Mouse (Mus musculus) gastrocnemius, adult 18-20 months (tissue): ENCODE data around the gene Gpr183. TPM values are rescaled to one million over a fixed set of nuclear protein-coding genes. Genes with fewer than 3 reads are reported as not detected.

Experiments used
- DNase-seq: peaks from one replicate; pipeline ENCODE4 v3.0.0; 2021; ENCODE audit warnings: low spot score
- total RNA-seq, 2 experiments: library from RNA; stranded (reverse); gene quantifications; 2 replicates each; pipeline ENCODE4 v1.2.3; 2021

Gene Gpr183
- total RNA-seq, 2 experiments from 2014 or later: 0.40 TPM; not detected in 1

DNA sequence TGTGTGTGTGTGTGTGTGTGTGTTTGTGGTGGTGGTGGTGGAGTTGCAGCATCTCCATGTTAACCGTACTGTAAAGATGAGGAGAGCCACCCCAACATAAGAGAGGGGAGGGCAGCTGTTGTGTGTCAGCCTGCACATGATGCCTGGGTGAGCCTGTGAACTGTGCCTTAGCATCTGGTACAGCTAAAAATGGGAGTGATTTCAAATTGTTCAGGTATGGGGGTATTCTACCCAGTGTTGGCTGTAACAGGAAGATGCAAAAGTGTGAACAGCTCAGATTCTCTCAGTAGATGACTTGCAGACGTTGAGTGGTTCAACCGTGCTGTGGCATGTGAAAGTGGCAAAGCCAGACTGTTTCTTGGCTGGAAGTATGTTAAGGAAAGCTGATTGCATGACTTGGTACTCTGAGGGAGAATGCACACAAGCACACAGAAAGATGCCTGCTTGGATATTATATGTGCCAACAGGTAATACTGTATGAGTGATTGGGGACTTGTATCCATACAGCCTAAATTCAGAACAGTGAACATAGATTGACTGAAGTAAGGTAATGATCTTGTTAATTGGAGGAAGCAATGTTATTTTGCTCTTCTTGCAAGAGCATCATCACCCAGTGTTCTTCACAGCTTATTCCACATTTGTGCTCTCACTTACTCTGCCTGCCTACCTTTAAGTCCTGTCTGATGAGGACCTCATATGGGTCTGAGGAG is 6.8 kb downstream of the Gpr183 start:
- DNase-seq: no peak

DNA sequence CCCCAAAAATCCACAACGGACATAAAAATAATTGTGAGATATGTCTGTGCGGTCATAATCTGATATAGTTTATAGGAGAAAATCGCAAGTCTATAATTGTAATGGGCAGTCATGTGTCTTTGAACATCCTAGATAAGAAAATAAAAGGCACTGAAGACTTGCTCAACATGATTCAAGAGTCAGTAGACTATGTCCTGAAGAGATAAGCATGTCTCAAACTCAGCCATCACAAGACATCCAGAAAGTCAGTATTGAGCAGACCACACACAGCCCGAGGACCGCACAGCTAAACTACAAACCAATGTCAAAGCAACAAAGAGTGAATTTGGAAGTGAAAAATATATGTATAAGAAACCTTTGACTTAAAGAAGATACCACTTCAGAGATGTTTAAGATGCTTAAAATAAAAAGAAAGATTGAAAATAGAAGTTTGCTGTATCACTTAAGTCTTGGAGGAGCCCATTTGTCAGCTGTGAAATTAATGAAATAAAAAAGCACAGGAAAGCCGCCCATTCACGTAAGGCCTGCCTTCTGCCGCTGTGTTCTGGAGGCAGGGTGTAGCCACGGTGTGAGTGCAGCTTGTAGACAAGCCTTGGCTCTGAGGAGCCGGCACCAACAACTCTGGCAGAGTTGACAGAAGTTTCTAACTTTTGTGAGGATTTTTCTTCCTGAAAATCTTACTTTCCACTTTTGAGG is 7.7 kb downstream of the Gpr183 start:
- DNase-seq: no peak

DNA sequence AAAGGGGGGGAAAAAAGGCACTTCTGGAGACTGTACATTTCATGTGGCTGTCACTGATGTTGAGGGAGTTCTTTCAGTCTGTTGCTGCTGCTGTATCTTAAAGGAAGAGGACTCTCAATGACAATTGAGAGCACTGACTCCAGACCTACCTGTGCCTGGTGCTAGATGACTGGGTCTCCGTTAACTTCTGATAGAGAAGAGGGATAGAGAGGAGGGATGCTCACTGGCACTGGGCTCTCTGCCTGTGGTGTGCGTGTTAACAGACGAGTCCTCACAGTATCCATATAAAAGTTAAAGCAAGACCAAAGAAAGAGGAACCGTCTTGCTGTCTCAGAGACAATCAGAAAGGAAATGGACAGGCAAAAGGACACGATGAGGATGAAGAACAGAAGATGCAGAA is 8.7 kb downstream of the Gpr183 start:
- DNase-seq: no peak

DNA sequence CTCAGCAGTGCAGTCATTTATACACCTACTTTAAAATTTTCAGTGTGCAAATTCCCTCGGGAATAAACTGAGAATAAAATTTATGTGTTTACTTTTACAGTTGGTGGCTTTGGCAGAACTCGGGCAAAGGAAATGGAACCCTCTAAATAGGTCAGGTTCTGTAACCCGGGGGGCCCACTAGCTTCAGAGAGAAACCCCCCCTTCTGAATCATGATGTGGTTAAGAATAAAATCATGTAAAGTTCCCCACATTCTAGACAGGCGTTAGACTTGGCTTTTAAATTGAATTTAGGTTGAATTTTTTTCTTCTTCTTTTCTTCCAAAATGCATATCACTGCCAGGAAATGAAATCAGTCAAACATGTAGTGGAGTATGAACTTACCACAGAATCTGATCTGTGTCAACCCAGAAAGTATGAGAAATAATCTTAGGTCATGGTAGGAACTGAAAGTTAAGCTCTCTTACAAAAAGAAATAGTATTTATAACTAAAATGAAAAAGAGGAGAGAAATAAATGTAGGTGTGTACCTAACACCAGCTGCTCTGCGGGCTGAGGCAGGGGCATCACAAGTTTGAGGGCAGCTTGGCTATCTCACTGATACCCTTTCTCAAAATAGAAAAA is 9.7 kb downstream of the Gpr183 start:
- no peak for DNase-seq

DNA sequence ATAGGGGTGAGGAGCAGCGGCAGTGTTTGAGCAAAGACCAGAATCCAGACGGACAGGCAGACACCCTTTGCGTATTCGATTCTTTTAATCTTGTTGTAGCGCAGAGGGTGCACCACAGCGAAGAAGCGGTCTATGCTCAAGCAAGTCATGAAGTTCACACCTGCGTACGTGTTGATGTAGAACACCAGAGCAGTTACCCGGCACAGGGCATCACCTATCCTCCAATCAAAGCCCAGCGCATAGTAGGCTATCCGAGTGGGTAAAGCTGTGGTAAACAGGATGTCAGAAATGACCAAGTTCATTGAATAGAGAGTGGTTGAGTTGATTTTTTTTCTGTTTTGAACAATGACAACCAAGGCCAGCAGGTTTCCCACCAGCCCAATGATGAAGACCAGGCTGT is 10.4 kb downstream of the Gpr183 start:
- no peak for DNase-seq

DNA sequence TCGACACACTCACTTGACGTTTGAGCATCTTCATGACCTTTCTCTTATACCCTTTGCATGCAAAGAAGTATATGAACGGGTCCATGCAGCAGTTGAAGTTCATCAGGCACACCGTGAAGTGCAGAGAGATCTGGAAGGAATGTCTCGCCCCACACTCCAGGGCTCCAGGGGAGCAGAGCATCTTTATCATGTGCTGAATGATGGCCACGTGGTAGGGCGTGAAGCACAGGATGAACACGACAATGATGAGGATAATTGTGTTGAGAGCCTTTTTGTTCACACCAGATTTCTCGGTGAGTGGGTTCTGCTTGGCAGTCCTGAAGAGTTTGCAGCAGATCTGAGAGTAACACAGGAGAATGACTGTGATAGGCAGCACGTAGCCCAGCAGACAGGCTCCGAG is 10.9 kb downstream of the Gpr183 start:
- no peak for DNase-seq

DNA sequence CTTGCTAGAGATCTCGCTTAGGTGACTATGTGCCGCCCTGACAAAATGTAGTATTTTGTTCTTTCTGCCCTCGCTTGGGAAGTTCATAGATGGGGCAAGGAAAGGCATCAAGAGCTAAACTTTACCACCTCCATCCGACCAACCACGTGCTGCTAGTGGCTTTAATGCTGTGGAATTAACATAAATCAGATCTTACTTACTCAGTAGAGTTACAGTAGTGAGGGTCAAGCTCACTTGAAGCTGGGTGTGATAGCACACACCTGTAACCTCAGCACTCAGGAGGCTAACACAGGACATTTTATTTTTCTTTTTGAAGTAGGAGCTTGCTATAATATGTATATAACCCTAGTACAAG is 13.0 kb downstream of the Gpr183 start:
- DNase-seq: no peak

DNA sequence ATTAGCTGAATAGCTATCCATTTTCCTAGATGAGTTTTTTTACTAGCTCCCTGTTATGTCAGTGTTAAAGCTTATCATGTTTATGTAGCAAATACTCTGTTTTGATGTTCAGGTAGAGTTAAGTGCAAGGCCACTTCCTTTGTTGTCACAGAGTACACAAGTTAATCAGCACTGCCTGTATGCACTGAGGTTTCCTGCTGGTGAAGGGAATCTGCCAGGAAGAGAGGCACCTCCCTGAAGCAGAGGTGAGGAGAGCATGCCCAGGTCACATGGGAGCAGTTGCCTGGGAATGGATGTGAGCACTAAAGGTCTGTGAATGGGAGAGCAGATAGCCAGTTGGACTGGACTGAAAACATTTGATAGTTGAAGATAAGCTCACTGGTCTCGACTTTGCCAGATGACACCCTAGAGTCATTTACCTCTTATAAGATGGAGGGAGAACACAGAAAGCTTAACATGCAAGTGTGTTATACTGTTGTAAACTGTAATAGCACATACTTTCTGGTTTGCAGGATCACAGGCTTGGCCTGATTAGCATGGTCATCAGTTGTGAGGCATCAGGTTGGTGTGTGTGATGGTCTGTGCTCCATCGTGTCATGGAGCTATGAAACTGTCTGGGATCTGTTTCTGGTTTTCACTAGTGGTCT is 13.5 kb downstream of the Gpr183 start:
- no peak for DNase-seq

DNA sequence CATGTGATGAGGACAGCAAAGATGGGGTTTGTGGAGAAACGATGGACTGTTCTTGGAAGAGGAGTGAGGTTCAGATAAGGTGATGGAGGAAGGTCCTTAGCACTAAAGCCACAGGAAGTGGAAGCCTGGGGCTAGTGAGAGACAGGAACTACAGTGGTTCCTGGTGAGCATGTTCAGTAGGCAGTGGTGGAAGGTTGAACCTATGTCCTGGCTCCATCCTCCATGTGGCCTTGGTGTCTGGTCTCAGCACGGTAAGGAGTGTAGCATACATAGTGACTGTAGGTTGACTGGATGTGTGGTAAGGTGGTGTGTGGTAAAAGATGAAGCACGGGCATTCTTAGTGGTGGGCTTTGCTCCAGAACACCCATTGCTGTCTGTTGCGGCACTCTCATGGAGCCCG is 15.1 kb downstream of the Gpr183 start:
- no peak for DNase-seq

DNA sequence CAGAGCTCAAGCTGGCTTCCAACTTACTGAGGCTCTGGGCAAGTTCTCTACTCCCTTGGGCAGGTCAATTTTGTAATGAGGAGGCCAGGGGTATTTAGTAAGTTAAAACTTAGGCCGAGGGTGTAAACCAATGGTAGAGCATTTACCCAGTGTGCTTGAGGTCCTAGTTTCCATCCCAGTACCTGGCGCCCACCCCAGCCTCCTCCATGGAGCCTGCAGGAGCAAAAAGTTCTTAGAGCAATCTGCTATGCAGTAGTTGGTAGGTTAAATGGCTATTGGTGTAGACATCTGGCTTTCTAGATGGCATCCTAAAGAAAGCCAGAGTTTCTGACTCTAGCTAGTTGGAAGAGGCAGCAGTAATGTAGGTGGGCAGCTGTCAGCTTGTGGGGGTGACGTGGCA is 15.6 kb downstream of the Gpr183 start:
- DNase-seq: no peak

DNA sequence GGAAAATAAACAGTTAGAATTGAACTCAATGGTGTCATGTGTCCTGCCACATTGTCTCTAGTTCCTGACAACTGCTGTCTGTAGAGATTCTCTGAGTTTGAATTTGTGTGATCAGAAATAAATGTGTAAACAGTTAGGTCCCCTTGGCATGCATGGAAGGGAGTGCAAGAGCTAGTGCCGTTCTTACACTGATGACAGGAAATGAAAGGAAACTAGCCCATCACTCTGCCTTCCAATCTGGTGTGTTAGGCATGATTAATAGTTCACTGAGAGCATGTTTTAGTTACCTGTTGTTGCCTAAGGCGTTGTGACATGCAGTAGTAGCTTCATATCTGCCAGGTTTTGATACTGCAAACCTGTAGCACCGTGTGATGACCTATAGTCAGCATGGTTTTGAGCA is 17.0 kb downstream of the Gpr183 start:
- DNase-seq: no peak

DNA sequence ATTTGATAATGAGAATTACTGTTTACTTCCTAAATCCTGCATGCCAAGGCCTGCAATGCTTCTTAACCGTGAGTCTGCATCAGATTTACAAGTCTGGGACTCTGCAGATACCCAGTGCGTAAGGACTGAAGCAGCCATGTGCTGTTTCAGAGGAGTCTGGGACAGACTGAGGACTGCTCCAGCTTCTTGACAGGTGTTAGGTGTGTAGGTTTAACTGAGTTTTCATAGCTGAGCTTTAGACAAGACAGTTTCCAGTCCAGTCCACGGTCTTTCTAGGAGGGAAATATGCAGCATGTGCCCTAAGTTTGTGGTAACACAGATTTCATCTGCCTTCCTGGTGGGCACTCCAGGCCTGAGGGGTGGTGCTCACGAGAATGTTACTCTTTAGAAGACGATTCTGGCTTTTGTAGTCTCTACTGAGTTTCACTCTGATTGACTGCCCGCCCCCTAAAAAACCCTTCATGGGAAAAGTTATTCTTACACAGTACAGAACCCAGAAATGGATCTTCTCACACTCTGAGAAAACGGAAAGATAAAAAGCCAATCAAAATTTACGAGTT is 17.7 kb downstream of the Gpr183 start:
- no peak for DNase-seq

DNA sequence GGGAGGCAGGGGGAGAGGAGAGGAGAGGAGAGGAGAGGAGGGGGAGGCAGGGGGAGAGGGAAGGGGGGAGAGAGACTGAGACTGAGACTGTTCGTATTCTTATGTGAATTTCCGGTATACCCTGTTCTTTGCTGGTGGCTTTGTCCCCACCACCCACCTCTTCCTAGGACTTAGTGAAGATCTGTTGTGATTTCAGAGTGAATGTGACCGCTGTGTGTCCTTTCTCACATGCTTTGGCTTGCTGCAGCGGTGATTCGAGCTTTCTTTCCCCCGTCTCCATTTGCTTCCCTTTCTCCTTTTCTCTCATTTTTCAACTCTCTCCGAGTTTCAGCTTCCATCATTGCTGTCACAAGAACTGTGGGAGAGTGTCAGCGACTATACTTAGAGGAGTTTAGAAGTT is 18.3 kb downstream of the Gpr183 start:
- DNase-seq: no peak

DNA sequence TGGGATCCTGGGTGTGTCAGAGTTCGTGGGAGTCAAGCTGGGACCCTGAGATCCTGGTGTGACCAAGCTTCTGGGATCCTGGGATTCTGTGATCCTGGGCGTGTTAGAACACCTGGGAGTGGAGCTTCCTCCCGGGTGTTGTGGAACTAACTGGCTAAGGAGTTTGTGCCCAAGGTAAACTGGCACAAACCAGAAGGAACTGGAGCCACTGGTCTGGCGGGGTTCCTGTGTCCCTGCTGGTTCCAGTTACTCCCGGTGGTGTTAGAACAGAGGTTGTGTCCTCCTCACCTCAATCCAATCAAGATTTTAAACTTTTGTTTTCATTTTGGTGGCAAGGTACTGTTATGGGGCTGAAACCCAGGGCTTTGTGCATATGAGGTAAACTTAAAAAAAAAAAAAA is 18.9 kb downstream of the Gpr183 start:
- no peak for DNase-seq

DNA sequence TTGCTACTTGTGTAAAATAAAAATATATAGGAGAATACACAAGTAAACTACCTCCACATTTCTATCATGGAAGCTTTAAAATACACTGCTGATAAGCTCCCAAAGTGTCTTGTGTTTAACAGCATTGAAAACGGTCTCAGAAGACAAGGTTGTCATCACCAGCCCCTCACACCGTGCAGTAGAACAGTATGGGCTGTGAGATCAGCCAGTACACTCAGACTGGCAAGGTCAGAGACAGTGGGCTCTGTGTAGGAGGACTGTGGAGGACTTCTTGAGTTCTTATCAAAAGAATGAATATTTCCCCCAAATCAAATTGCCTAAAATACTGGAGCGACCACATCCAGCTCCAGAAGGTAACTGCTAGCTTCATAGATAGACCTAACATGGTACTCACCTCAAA is 25.4 kb downstream of the Gpr183 start:
- no peak for DNase-seq

DNA sequence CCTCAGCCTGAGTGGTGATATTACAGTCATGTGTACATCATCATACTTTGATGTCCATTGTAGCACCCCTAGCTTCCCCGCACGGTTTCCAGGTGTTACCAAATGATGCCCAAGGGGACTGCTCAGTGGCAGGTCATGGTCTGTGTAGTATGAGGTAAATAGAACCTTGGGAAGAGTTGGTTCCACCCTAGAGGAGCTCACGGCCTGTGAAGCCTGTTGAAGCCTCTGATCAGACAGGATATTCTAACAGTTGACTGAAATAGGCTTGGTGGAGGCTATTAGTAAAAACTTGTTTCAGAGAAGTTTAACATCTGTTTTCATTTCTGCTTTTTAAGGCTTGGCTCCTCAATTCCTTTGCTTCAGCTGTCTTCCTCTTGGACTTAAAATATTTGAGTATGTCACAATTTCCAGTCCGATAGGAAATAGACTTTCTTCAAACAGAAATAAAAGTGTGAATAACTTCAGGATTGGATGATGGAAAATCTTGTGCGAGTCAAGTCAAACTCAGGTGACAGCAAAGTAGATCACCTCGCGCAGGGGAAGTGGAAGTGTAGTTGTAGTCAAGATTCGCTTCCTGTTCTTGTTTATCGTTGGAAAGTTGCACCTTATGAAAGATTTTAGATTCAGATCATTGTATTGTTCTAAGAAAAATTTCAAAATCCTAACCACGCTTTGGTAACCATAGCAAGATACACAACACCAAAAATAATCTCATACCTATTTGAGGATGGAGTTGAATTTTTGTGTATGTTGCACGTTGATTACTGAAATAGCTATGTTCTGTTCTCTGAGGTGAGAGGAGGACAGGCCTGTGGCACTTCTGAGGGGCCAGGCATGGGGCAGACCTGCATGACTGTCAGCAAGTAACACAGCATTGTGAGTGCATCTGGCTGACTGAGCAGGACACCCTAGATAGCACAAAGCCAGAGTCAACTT is 26.5 kb downstream of the Gpr183 start:
- DNase-seq: no peak

DNA sequence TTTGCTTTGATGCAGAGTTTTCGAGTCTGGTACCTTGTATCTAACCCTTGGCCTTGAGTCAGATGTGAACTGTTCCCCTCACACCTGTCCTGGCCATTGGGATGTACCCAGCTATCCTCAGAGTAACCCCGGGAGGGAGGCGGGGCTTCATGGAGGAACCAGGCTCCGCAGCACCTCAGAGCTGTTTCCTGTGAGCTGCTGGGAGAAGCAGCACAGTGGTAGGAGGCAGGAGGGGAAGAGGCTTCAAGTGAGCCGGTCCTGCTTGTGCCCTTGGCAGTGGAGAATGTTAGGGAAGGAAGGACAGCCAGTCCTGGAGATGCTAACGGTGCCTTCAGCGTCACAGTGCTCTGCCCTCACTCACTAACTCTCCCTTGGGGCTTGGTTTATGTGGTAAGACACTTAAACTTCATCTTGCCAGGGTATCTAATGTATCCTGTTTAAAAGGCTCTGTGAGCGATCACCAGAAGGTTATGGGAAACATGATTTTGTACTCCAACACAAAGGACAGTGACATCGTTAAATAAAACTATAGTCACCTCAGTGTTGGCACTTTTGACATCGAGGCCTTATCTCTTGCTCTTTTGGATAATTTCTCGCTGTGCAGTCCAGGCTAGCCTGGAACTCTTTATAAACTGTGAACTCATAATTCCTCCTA is 27.3 kb downstream of the Gpr183 start:
- DNase-seq: no peak

DNA sequence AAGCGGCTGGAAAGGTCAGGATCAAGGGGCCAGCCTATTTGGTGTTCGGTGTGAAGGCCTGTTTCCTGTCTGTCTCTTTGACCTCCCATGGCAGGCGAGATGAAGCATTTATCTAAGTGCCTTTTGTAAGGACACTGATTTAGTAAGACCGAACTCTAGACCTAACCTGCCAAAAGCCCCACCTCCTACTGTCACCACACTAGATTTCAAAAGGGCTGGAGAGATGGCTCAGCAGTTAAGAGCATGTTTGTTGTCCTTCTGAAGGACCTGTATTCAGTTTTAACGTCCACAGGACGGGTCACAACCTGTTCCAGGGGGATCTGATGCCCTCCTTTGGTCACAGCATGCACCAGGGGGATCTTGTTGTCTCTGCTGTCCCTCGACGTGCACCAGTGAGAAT is 28.1 kb downstream of the Gpr183 start:
- DNase-seq: no peak

DNA sequence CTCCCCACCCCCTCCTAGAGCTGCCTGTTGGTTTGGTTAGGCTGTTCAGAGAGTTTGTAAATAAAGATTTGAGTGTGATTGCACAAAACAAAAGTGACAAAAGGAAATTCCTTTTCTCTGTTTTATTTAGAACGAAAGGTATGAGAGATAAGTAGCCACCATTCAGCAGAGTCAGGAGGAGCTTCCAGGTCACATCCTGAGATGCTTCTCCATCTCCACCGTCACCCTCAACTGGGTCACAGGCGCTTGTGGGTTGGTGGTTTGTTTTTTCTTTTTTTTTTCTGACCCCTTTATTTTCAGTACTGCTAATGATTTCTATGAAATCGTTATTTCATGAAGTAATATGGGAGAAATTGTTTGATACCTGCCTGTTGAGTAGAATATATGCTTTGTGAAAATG is 28.6 kb downstream of the Gpr183 start:
- no peak for DNase-seq

DNA sequence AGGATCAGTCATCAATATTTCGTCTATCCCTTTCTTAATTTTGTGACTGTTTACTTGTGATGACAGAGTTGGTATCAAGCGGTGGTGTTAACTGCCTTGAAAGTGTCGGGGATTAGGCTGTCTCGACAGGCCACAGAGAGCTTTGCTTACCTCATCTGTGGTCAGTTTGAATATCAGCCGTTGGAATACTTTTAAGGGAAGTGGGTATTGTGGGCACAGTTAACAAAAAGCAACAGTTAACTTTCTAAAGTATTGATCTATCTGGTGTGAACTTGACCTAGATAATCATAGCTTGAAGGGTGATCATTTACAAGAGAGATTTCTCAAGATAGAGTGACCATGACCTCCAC is 30.4 kb downstream of the Gpr183 start:
- no peak for DNase-seq
